Mouse (Mus musculus) thymus, adult 2 months (tissue): ENCODE data around the gene Eif2ak1.

Experiments used
- CTCF ChIP-seq: fragments of 200-500 bp; IDR thresholded peaks from 2 replicates; pipeline ENCODE4 v1.5.1; 2012; ENCODE audit warnings: mild to moderate bottlenecking, control low read depth, low read length, moderate library complexity, borderline replicate concordance; ENCODE audit not compliant: control insufficient read depth, poor library complexity, insufficient read depth; ENCODE audit errors: extremely low read depth
- POLR2A ChIP-seq: fragments of 200-500 bp; IDR thresholded peaks from 2 replicates; pipeline ENCODE4 v1.6.1; 2012; ENCODE audit warnings: mild to moderate bottlenecking, low read length, control low read depth, moderate library complexity; ENCODE audit not compliant: control insufficient read depth, poor library complexity, insufficient read depth; ENCODE audit errors: extremely low read depth

GRCm38 (mm10) chr5:143807268-143807667, 10.3 kb upstream of the Eif2ak1 start:
- TF ChIP-seq CTCF, result no peak
- TF ChIP-seq POLR2A, result no peak
